Mouse (Mus musculus) limb, embryonic 13.5 days (tissue): ENCODE results near the gene Zmat1. TPM values are rescaled to one million over a fixed set of nuclear protein-coding genes. Genes with fewer than 3 reads are reported as not detected.
A peak's percentile ranks its signal among the peaks of the same experiment; 100 is the strongest.
"Not testable (repeated sequence)": the region's sequence is repeated elsewhere in the genome, so short reads cannot be mapped to it uniquely, and the experiment has no call there.

ENCODE experiments used
- ATAC-seq: fragments of 200-750 bp; cut with Nextera tagmentation; 2 replicates; pipeline ENCODE4 v1.8.0; 2017; ENCODE audit warnings: low read depth, moderate number of reproducible peaks, moderate TSS enrichment; ENCODE audit not compliant: low FRiP score
- H3K27ac ChIP-seq: fragments of 300-500 bp; sonication (generic); 2 replicates; pipeline ENCODE4 v1.5.1; 2015; ENCODE audit warnings: inconsistent platforms, mild to moderate bottlenecking, moderate library complexity
- H3K27me3 ChIP-seq: fragments of 300-500 bp; sonication (generic); 2 replicates; pipeline ENCODE4 v1.6.1; 2015; ENCODE audit warnings: mild to moderate bottlenecking, inconsistent platforms
- H3K36me3 ChIP-seq: fragments of 300-500 bp; sonication (generic); 2 replicates; pipeline ENCODE4 v1.6.1; 2015; ENCODE audit warnings: inconsistent platforms, mild to moderate bottlenecking, moderate library complexity
- H3K4me1 ChIP-seq: fragments of 300-500 bp; sonication (generic); 2 replicates; pipeline ENCODE4 v1.6.1; 2015; ENCODE audit warnings: inconsistent platforms
- H3K4me2 ChIP-seq: fragments of 300-500 bp; sonication (generic); replicated peaks from 2 replicates; pipeline ENCODE4 v1.6.1; 2015; ENCODE audit warnings: inconsistent platforms, mild to moderate bottlenecking, moderate library complexity
- H3K4me3 ChIP-seq: fragments of 300-500 bp; sonication (generic); 2 replicates; pipeline ENCODE4 v1.5.1; 2015; ENCODE audit warnings: moderate library complexity, mild to moderate bottlenecking, inconsistent platforms
- H3K9ac ChIP-seq: fragments of 300-500 bp; sonication (generic); 2 replicates; pipeline ENCODE4 v1.6.1; 2015; ENCODE audit warnings: mild to moderate bottlenecking, inconsistent platforms
- H3K9me3 ChIP-seq: fragments of 300-500 bp; sonication (generic); 2 replicates; pipeline ENCODE4 v1.6.1; 2016; ENCODE audit warnings: inconsistent platforms
- WGBS: fragments of 180-500 bp; shearing (Covaris S2); methylation state at CpG from one replicate; pipeline ENCODE4 v1.1.7; 2015; 5-methylcytosine and 5-hydroxymethylcytosine counted together
- polyA plus RNA-seq: library from polyadenylated mRNA; unstranded; fragments of >200 nt; fragmentation: Nextera tagmentation; extraction: Ambion mirVana; gene quantifications from 2 replicates; pipeline ENCODE4 v1.2.1, GENCODE M21; 2015

Zmat1 gene
- 6.4 and 7.0 TPM in 2 replicates for polyA plus RNA-seq

GRCm38 (mm10) chrX:135008720-135009470 is at the start of gene Zmat1:
Zmat1 (minus strand) TSS chrX:135009209.
- Histone ChIP-seq H3K4me1 (no peaks in the 10 kb centered on the region), H3K27ac (peak within 1 kb of the TSS; percentile 86), H3K9me3 (no peaks in the 10 kb centered on the region), H3K4me3 (peak within 1 kb of the TSS; percentile 58), H3K27me3 (peaks cover 27% of the 10 kb centered on the region; the same call in 1 of the 2 replicates), H3K4me2 (peak within 1 kb of the TSS; percentile 56), H3K36me3 (no peaks in the 10 kb centered on the region), H3K9ac (peak within 1 kb of the TSS; percentile 81)
- 19% methylated on average over 48 of the region's 65 CpGs for WGBS
- ATAC-seq: peak; percentile 98

DNA sequence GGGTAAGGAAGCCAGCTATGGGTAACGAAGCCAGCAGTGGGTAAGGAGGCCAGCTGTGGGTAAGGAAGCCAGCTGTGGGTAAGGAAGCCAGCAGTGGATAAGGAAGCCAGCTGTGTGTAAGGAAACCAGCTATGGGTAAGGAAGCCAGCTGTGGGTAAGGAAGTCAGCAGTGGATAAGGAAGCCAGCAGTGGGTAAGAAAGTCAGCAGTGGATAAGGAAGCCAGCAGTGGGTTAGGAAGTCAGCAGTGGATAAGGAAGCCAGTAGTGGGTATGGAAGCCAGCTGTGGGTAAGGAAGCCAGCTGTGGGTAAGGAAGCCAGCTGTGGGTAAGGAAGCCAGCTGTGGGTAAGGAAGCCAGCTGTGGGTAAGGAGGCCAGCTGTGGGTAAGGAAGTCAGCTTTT is 44.9 kb upstream of the Zmat1 start:
- peaks cover 23% of the 10 kb centered on the region for H3K27me3 ChIP-seq
- not testable (repeated sequence) for H3K4me2 ChIP-seq, H3K9ac ChIP-seq, H3K4me1 ChIP-seq, H3K36me3 ChIP-seq, H3K27ac ChIP-seq, ATAC-seq, H3K4me3 ChIP-seq, H3K9me3 ChIP-seq
- WGBS: 61% methylated on average over 1 of the region's 1 CpGs

- peak overlapping the region; percentile 35 for H3K4me3 ChIP-seq
- 24% methylated on average over 24 of the region's 24 CpGs for WGBS
- no peaks in the 10 kb centered on the region for H3K36me3 ChIP-seq
- no peak overlapping the region for H3K27ac ChIP-seq
- ATAC-seq: no peak
- H3K4me2 ChIP-seq: peak overlapping the region; percentile 62
- H3K9ac ChIP-seq: 0 out of 2 replicates have a peak overlapping the region, but pooled peaks have one; percentile 31
- H3K9me3 ChIP-seq: no peaks in the 10 kb centered on the region
- peaks cover 55% of the 10 kb centered on the region for H3K27me3 ChIP-seq
- H3K4me1 ChIP-seq: no peaks in the 10 kb centered on the region
These were observed 27.0 kb upstream of the Zmat1 start for GRCm38 (mm10) chrX:135035962-135036375.

- H3K4me3 ChIP-seq: no peak overlapping the region
- H3K9ac ChIP-seq: no peak overlapping the region
- 79% methylated on average over 9 of the region's 9 CpGs for WGBS
- no peak overlapping the region for H3K27ac ChIP-seq
- no peaks in the 10 kb centered on the region for H3K36me3 ChIP-seq
- H3K4me1 ChIP-seq: no peaks in the 10 kb centered on the region
- no peaks in the 10 kb centered on the region for H3K9me3 ChIP-seq
- H3K4me2 ChIP-seq: no peak overlapping the region
- peaks cover 28% of the 10 kb centered on the region for H3K27me3 ChIP-seq
- no peak for ATAC-seq
These were observed 16.1 kb upstream of the Zmat1 start for GRCm38 (mm10) chrX:135025135-135025534.

DNA sequence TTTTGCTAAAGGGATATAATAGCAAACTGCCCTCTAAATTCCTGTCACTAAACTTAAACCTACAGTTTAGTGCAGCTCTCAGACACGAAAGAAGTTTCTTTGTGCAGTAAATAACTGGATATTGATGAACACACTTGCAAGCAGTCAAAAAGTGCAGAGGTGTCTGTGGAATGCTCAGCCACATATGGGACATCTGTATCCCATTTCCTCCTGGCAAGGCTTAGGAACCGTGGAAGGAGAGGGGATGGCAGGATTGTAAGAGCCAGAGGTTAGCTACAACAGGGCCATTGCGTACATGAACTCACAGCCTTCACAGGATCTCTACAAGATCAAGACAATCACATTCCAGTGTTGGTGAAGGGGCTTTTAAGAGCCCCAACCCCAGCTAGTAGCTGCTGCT is 2.4 kb upstream of the Zmat1 start:
- Histone ChIP-seq H3K4me1 (no peaks in the 10 kb centered on the region), H3K27me3 (peaks cover 28% of the 10 kb centered on the region; the same call in 1 of the 2 replicates), H3K9ac (no peak overlapping the region), H3K4me3 (no peak overlapping the region), H3K27ac (no peak overlapping the region), H3K36me3 (no peaks in the 10 kb centered on the region), H3K4me2 (no peak overlapping the region), H3K9me3 (no peaks in the 10 kb centered on the region)
- ATAC-seq: no peak
- 20% methylated on average over 3 of the region's 3 CpGs for whole genome bisulfite sequencing

- Histone ChIP-seq H3K4me3 (peak overlapping the region; percentile 58), H3K4me1 (no peaks in the 10 kb centered on the region), H3K27ac (no peak overlapping the region), H3K9ac (no peak overlapping the region), H3K4me2 (peak overlapping the region; percentile 56), H3K36me3 (no peaks in the 10 kb centered on the region), H3K9me3 (no peaks in the 10 kb centered on the region), H3K27me3 (peaks cover 28% of the 10 kb centered on the region; the same call in 1 of the 2 replicates)
- 34% methylated on average over 6 of the region's 6 CpGs for WGBS
- ATAC-seq: no peak
These were observed 434 bp upstream of the Zmat1 start for GRCm38 (mm10) chrX:135009471-135009815.

DNA sequence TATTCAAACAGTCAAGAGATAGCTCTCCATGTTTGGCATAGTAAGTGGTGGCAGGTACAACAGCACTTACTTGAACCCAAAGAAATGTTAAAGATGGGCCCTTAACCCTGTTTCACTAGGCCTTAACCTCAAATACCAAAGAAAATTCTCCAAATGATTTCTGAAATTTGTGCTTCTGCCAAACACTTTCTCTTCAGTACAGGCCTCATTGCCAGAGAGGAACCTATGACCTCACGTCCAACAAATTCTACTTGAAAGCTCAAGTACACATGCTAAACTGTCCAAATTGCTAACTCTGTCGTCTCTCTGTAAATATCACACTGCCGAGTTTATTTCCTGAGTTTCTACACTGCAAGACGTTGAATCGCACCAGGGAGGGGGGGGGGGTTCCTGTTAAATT is 988 bp downstream of the Zmat1 start:
- no peaks in the 10 kb centered on the region for H3K9me3 ChIP-seq
- no peaks in the 10 kb centered on the region for H3K36me3 ChIP-seq
- H3K9ac ChIP-seq: no peak overlapping the region
- H3K4me2 ChIP-seq: peak overlapping the region; percentile 56
- no peak overlapping the region; the same call in 1 of the 2 replicates for H3K27ac ChIP-seq
- no peaks in the 10 kb centered on the region for H3K4me1 ChIP-seq
- peak overlapping the region; percentile 58 for H3K4me3 ChIP-seq
- WGBS: 33% methylated on average over 5 of the region's 5 CpGs
- no peak for ATAC-seq
- H3K27me3 ChIP-seq: peaks cover 27% of the 10 kb centered on the region; the same call in 1 of the 2 replicates

DNA sequence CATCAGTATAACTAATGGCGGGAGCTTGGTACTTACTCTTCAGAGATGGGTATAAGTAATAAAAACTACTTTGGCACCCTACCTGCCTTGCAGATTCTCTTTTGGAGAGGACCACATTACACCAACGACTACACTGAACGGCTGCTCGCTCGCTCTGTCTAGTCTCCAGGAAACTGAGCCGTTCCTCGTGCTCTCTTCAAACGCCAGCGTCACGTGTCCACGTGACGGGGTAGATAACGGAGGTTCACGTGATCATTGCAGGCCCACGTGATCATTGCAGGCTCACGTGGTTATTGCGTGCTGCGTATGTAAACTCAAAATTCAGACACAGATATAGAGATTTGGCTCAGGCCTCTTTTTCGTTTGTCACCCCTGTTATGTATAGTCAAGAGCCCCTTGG is 44.5 kb downstream of the Zmat1 start, which contains the start of gene Nxf2:
TSS of gene Nxf2 (minus strand) at position 209 of the 400 bp plus-strand sequence.
- Histone ChIP-seq H3K4me1 (no peaks in the 10 kb centered on the region), H3K9me3 (no peaks in the 10 kb centered on the region), H3K27me3 (peaks cover 22% of the 10 kb centered on the region), H3K4me2 (peak within 1 kb of the TSS; percentile 56), H3K4me3 (peak within 1 kb of the TSS; percentile 36), H3K27ac (no peak within 1 kb of the TSS), H3K36me3 (no peaks in the 10 kb centered on the region), H3K9ac (peak within 1 kb of the TSS; percentile 13; the same call in 1 of the 2 replicates)
- no peak for ATAC-seq
- 89% methylated on average over 19 of the region's 19 CpGs for WGBS

GRCm38 (mm10) chrX:134963305-134964094 is 45.5 kb downstream of the Zmat1 start:
- Histone ChIP-seq H3K9me3 (no peaks in the 10 kb centered on the region), H3K4me3 (peak overlapping the region; percentile 36), H3K27ac (no peak overlapping the region), H3K27me3 (peaks cover 23% of the 10 kb centered on the region), H3K4me1 (no peaks in the 10 kb centered on the region), H3K9ac (peak overlapping the region; percentile 13; the same call in 1 of the 2 replicates), H3K36me3 (no peaks in the 10 kb centered on the region), H3K4me2 (peak overlapping the region; percentile 56)
- WGBS: 63% methylated on average over 31 of the region's 53 CpGs
- ATAC-seq: peak; percentile 93

DNA sequence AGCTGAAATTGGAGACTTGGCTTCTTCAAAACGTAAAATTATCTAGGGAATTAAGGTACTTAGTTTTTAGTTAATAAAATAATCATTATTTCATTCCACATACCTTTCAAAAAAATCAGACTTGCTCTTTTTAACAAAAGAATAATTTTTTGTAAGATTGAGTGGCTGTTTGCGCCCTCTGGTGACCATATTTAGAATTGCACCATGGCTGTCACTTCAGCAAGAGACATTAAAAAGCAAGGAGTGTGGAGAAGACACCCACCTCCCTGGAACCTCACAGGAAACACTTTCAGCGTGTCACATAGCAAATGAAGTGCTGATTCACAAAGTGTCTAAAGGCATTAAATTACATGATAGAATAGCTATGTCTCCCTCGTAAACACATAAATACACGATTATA is 78.6 kb downstream of the Zmat1 start:
- Histone ChIP-seq H3K4me1 (no peaks in the 10 kb centered on the region), H3K9ac (no peak overlapping the region), H3K4me3 (no peak overlapping the region), H3K4me2 (no peak overlapping the region), H3K9me3 (no peaks in the 10 kb centered on the region), H3K36me3 (no peaks in the 10 kb centered on the region), H3K27me3 (peaks cover 2% of the 10 kb centered on the region), H3K27ac (no peak overlapping the region)
- WGBS: 37% methylated on average over 5 of the region's 5 CpGs
- ATAC-seq: no peak

GRCm38 (mm10) chrX:134929927-134930326 is 79.1 kb downstream of the Zmat1 start:
- H3K9me3 ChIP-seq: no peaks in the 10 kb centered on the region
- no peak for ATAC-seq
- H3K27me3 ChIP-seq: peaks cover 2% of the 10 kb centered on the region
- H3K4me3 ChIP-seq: no peak overlapping the region
- no peak overlapping the region for H3K4me2 ChIP-seq
- H3K27ac ChIP-seq: no peak overlapping the region
- no peaks in the 10 kb centered on the region for H3K4me1 ChIP-seq
- no peaks in the 10 kb centered on the region for H3K36me3 ChIP-seq
- WGBS: 74% methylated on average over 5 of the region's 5 CpGs
- H3K9ac ChIP-seq: no peak overlapping the region

- H3K27ac ChIP-seq: no peak overlapping the region
- H3K9ac ChIP-seq: no peak overlapping the region
- no peaks in the 10 kb centered on the region for H3K36me3 ChIP-seq
- no peaks in the 10 kb centered on the region for H3K4me1 ChIP-seq
- H3K27me3 ChIP-seq: peaks cover 3% of the 10 kb centered on the region
- no peak overlapping the region for H3K4me2 ChIP-seq
- H3K9me3 ChIP-seq: no peaks in the 10 kb centered on the region
- no peak for ATAC-seq
- no peak overlapping the region for H3K4me3 ChIP-seq
These were observed 84.0 kb downstream of the Zmat1 start for GRCm38 (mm10) chrX:134925058-134925457.
